Mouse (Mus musculus): ENCODE measurements at regions not wholly inside any gene's neighbourhood (a gene's known extent, or its start where the extent isn't known, plus 50 kb on each side); places are given as distances from the start of the nearest gene placed in this dataset.

DNA sequence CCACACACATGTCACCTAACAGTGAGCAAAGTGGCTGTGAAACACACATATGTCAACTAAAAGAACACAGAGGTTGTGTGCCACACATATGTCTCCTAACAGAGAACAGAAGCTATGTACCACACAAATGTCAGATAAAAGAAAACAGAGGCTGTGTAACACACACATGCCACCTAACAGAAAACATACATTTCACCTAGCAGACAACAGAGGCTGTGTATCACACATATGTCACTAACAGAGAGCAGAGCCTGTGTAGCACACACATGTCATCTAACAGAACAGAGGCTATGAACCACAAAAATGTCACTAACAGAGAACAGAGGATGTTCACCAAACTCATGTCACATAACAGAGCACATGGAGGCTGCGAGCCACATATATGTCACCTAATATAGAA is 103.6 kb upstream of the Thrb start:
- TF ChIP-seq MAX (IDR thresholded peaks at IDR 0.05) (no peak), CTCF (IDR thresholded peaks at IDR 0.05; ENCODE audit: control insufficient read depth, insufficient read depth, insufficient read length) (no peak), MYOG (IDR thresholded peaks at IDR 0.05; ENCODE audit: control insufficient read depth, extremely low read depth, insufficient read length) (no peak), USF1 (IDR thresholded peaks at IDR 0.05; ENCODE audit: low read depth) (no peak), MYOD1 (IDR thresholded peaks at IDR 0.05; ENCODE audit: control insufficient read depth, insufficient read length, low read depth) (no peak), CEBPB (IDR thresholded peaks at IDR 0.05; ENCODE audit: low read depth) (no peak)

All from C2C12 (cell line).